Mouse (Mus musculus) left cerebral cortex, adult 2 months (tissue): ENCODE data around the gene Noxo1. TPM values are rescaled to one million over a fixed set of nuclear protein-coding genes. Genes with fewer than 3 reads are reported as not detected.

ENCODE experiments used
- DNase-seq, 2 experiments: peaks; one replicate each; pipeline ENCODE4 v3.0.0; 2021 to 2022; ENCODE audit warnings: low spot score in 2 of 2, mixed read lengths in 1 of 2; ENCODE audit errors: extremely low spot score in 1 of 2
- H3K27ac ChIP-seq: fragments of 200-600 bp; 2 replicates; pipeline ENCODE4 v1.8.1; 2022
- H3K4me3 ChIP-seq: fragments of 200-600 bp; 2 replicates; pipeline ENCODE4 v1.8.1; 2022
- CTCF ChIP-seq: fragments of 200-600 bp; IDR thresholded peaks from 2 replicates; pipeline ENCODE4 v1.8.1; 2022; ENCODE audit warnings: antibody characterized with exemption, mild to moderate bottlenecking, moderate library complexity
- intact Hi-C: fragments of 180-260 bp; cut with DNase I; formaldehyde crosslinking; loops from one replicate; pipeline ENCODE4 v1.15.1; 2025
- total RNA-seq, 2 experiments: library from RNA; stranded (reverse); gene quantifications; 2 replicates each; pipeline ENCODE4 v1.2.3; 2021

Noxo1 gene
- total RNA-seq, 2 experiments from 2014 or later: 3.2 to 3.9 TPM

DNA sequence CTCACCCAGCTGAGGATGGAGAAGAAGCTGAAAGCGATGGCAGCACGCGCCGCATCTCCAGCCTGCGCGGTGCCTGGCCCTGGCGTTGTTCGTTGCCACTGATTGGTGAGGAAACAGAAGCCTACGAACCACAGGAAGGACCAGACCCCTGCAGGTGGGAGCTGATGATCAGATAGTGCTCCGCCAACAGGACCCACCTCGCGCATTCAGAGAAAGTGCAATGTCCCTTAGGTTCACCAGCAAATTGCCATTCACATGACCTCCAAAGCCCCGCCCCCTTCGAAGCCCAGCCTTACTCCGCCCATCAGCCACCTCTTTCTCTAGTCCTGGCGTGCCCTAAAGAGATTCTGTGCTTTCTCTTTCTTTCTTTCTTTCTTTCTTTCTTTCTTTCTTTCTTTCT lies 9.5 kb upstream of the Noxo1 start:
- intact Hi-C loops: no loop called here
- Histone ChIP-seq H3K27ac (no peak overlapping the region), H3K4me3 (no peak overlapping the region)
- no peak for TF ChIP-seq CTCF
- no peak for DNase-seq

- peak in 1 of 2 experiments; percentile 42 for DNase-seq
- H3K27ac ChIP-seq: no peak overlapping the region
- peak overlapping the region; percentile 67 for H3K4me3 ChIP-seq
- no peak for TF ChIP-seq CTCF
- intact Hi-C loops: no loop called here
Observed at GRCm38 (mm10) chr17:24687146-24687595, 8.9 kb upstream of the Noxo1 start.

- TF ChIP-seq CTCF: no peak
- DNase-seq: no peak
- Histone ChIP-seq H3K27ac (no peak overlapping the region), H3K4me3 (peak overlapping the region; percentile 67)
- intact Hi-C loops: no loop called here
Observed at GRCm38 (mm10) chr17:24687599-24687998, 8.4 kb upstream of the Noxo1 start.

GRCm38 (mm10) chr17:24689251-24690081 lies 6.6 kb upstream of the Noxo1 start, which contains the start of gene Syngr3:
Gene Syngr3 (minus strand): TSS chr17:24689955.
- Histone ChIP-seq H3K4me3 (peak within 1 kb of the TSS; percentile 67), H3K27ac (peak within 1 kb of the TSS; percentile 99)
- no peak; the same call in 1 of the 2 replicates for TF ChIP-seq CTCF
- DNase-seq: peak; percentile 59 to 61
- intact Hi-C loops: no loop called here

GRCm38 (mm10) chr17:24692385-24692784 lies 3.6 kb upstream of the Noxo1 start:
- Histone ChIP-seq H3K27ac (no peak overlapping the region), H3K4me3 (no peak overlapping the region)
- no peak for TF ChIP-seq CTCF
- intact Hi-C loops: no loop called here
- DNase-seq: no peak

DNA sequence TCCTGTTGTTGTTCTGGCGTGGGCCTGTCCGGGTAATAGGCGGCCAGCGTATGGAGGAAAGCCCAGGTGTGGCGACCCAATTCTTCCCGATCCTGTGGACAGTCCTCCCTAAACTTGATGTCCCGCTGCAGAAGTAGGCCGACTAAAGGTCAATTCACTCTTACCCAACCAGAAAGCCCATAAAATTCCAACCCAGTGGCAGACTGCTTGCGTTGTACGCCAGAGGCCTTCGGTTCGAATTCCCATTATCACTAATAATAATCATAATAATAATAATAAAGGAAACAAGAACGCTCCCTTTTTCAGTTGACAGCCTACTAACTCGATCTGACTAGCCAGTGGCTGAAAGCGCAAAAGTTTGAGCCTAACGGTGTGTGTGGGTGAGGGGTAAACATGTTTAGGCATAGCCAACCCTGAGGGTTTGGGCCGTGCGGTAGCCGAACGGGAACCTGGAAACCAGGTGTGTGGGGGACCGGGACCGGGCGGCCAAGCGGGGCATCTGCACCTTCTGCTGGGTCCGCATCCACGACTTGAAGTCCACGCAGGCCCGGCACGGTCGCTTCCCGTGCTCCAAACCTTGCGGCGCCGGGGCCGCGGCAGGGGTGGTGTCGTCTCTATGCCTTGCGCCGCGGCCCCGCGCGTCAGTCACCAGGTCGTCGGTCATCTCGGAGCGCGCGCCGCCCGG lies 566 bp upstream of the Noxo1 start:
- DNase-seq: no peak
- Histone ChIP-seq H3K4me3 (peak overlapping the region; percentile 55), H3K27ac (peak overlapping the region; percentile 83)
- TF ChIP-seq CTCF: no peak
- intact Hi-C loops: no loop called here

- no peak for DNase-seq
- intact Hi-C loops: no loop called here
- no peak overlapping the region for H3K27ac ChIP-seq
- H3K4me3 ChIP-seq: no peak overlapping the region
- TF ChIP-seq CTCF: no peak
Observed at GRCm38 (mm10) chr17:24697985-24698384, 2.0 kb downstream of the Noxo1 start.

GRCm38 (mm10) chr17:24698715-24699114 lies 2.7 kb downstream of the Noxo1 start:
- intact Hi-C loops: no loop called here
- no peak for DNase-seq
- H3K4me3 ChIP-seq: no peak overlapping the region
- no peak overlapping the region for H3K27ac ChIP-seq
- TF ChIP-seq CTCF: no peak

DNA sequence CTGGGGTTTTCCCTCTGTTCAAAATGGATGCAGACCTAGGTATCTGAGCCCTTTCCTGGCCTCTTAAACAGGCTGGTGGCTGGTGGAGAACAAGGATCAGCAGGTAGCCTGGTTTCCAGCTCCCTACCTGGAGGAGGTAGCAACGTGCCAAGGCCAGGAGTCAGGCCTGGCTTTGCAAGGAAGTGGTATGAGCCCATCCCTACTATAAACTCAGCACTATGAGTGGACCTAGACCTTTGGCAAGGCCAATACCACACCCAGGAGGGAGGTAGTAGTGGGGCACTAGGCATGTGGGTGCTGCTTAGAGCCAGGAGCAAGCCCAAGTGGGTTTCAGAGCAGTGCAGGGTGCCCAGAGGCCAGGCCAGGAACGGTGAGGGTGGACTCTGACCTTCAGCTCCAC lies 3.4 kb downstream of the Noxo1 start:
- DNase-seq: no peak
- intact Hi-C loops: no loop called here
- H3K27ac ChIP-seq: no peak overlapping the region
- H3K4me3 ChIP-seq: no peak overlapping the region
- TF ChIP-seq CTCF: no peak

DNA sequence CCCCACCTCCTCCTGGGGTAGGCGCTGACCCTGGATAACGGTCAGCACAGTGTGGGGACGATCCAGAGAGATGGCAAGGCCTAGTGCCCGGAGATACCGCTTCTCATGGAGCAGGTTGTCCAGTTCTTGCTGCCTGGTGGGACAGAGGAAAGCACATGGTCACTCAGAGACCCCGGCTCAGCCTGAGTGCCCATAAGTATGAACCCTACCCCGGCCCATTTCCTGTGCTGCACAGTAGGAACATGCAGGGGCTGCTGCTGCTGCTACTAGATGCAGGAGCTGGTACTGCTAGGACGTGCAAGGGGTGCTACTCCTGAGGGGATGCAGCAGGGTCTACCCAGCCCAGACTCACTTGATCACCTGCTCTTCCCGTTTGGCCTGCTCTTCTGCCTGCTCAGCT lies 5.2 kb downstream of the Noxo1 start:
- Histone ChIP-seq H3K4me3 (no peak overlapping the region), H3K27ac (no peak overlapping the region)
- intact Hi-C loops: no loop called here
- no peak for DNase-seq
- no peak for TF ChIP-seq CTCF

- no peak for TF ChIP-seq CTCF
- intact Hi-C loops: no loop called here
- no peak for DNase-seq
- no peak overlapping the region for H3K27ac ChIP-seq
- no peak overlapping the region for H3K4me3 ChIP-seq
Observed at GRCm38 (mm10) chr17:24705821-24706220, 9.8 kb downstream of the Noxo1 start.
